Mouse (Mus musculus): ENCODE measurements around the gene Alk. TPM values are rescaled to one million over a fixed set of nuclear protein-coding genes. Genes with fewer than 3 reads are reported as not detected.

Gene Alk
- total and polyA plus RNA-seq, 3 experiments: not detected

DNA sequence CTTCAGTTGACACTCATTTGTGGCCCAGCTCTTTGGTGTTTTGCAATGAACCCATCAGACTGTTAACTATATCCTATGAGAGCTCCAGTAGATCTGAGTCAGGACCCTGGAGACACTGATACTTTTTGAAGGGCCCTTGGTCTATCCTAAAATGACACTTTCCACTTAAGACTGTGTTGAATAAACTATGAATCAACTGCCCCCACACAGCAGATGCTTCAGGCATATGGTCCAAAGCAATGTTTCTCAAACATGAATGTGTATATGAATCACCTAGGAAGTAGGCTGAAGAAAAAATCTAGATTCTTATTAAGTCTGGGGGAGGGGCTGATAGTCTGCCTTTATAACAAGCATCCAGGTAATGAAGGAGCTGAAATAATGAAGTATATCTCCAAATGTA, 189.8 kb downstream of the Alk start:
- Histone ChIP-seq H3K27ac (ENCODE audit: control insufficient read depth, low read depth, low read length) (no peak overlapping the region), H3K27me3 (ENCODE audit: control insufficient read depth in 1 of 2, insufficient read depth in 2 of 2, low read length in 2 of 2) (no peaks in the 10 kb centered on the region), H3K4me1 (ENCODE audit: control insufficient read depth in 1 of 2, insufficient read depth in 2 of 2, low read length in 2 of 2) (no peaks in the 10 kb centered on the region), H3K9ac (ENCODE audit: control insufficient read depth, low read depth, low read length, poor library complexity, severe bottlenecking) (no peak overlapping the region), H3K79me2 (ENCODE audit: control insufficient read depth, insufficient read depth, low read length, poor library complexity) (no peaks in the 10 kb centered on the region), H3K9me3 (replicated peaks; ENCODE audit: insufficient read depth, low read length) (no peaks in the 10 kb centered on the region), H3K4me3 (ENCODE audit: control insufficient read depth in 1 of 2, insufficient read depth in 1 of 2, low read depth in 2 of 2, low read length in 2 of 2) (no peak overlapping the region), H3K36me3 (ENCODE audit: control insufficient read depth in 1 of 2, insufficient read depth in 2 of 2, low read length in 2 of 2) (no peaks in the 10 kb centered on the region)
- TF ChIP-seq RCOR1 (IDR thresholded peaks at IDR 0.05; ENCODE audit: low read depth, low read length) (no peak), CHD1 (IDR thresholded peaks at IDR 0.05; ENCODE audit: low read depth, low read length) (no peak), TCF12 (IDR thresholded peaks at IDR 0.05; ENCODE audit: low read depth, low read length) (no peak), CHD2 (IDR thresholded peaks at IDR 0.05; ENCODE audit: low read length) (no peak), ETS1 (IDR thresholded peaks at IDR 0.05; ENCODE audit: low read depth, low read length) (no peak), BHLHE40 (IDR thresholded peaks at IDR 0.05; ENCODE audit: borderline replicate concordance, low read depth, low read length) (no peak), JUND (IDR thresholded peaks at IDR 0.05; ENCODE audit: low read depth, low read length) (no peak), GATA1 (IDR thresholded peaks at IDR 0.05; ENCODE audit: low read depth, low read length) (no peak), RAD21 (IDR thresholded peaks at IDR 0.05; ENCODE audit: low read depth, low read length) (no peak), KAT2A (conservative IDR thresholded peaks at IDR 0.05; ENCODE audit: low read depth, low read length) (no peak), USF2 (IDR thresholded peaks at IDR 0.05; ENCODE audit: borderline replicate concordance in 1 of 2, insufficient read depth in 1 of 2, low read depth in 1 of 2, low read length in 2 of 2) (no peak)
- no peak for DNase-seq (ENCODE audit: low read depth, low spot score)

DNA sequence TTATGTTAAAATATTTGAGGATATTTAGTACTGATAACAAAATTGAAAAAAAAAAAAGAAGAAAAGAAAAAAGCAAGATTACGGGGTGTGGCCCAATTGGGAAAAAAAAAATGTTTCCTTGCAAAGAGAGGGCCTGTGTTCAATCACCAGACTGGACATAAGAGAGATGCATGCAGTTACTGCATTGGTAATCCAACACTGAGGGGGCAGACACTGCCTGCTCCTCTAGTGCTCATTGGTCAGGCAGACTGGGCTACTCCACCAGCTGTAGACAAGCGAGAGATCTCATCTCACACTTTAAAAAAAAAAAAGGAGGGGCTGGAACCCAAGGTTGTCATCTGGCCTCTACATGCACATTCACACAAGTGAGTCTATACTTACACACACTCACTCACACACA, 199.6 kb downstream of the Alk start:
- no peak overlapping the region for H3K27ac ChIP-seq (ENCODE audit: control insufficient read depth, low read depth, low read length)
- TF ChIP-seq KAT2A (conservative IDR thresholded peaks at IDR 0.05; ENCODE audit: low read depth, low read length) (no peak), USF2 (IDR thresholded peaks at IDR 0.05; ENCODE audit: borderline replicate concordance in 1 of 2, insufficient read depth in 1 of 2, low read depth in 1 of 2, low read length in 2 of 2) (no peak), TCF12 (IDR thresholded peaks at IDR 0.05; ENCODE audit: low read depth, low read length) (no peak), JUND (IDR thresholded peaks at IDR 0.05; ENCODE audit: low read depth, low read length) (no peak), ETS1 (IDR thresholded peaks at IDR 0.05; ENCODE audit: low read depth, low read length) (no peak), ZC3H11A (IDR thresholded peaks at IDR 0.05; ENCODE audit: low read depth, low read length) (no peak), UBTF (IDR thresholded peaks at IDR 0.05; ENCODE audit: borderline replicate concordance, insufficient read depth, low read depth, low read length) (no peak), MAFK (IDR thresholded peaks at IDR 0.05; ENCODE audit: borderline replicate concordance, low read depth, low read length) (no peak), ZNF384 (IDR thresholded peaks at IDR 0.05; ENCODE audit: low read depth, low read length) (no peak), GATA1 (IDR thresholded peaks at IDR 0.05; ENCODE audit: low read depth, low read length) (no peak)
- H3K4me3 ChIP-seq (ENCODE audit: control insufficient read depth in 1 of 2, insufficient read depth in 1 of 2, low read depth in 2 of 2, low read length in 2 of 2): no peak overlapping the region

More for the DNA sequence above, 199.6 kb downstream of the Alk start:
- no peaks in the 10 kb centered on the region for H3K79me2 ChIP-seq (ENCODE audit: control insufficient read depth, insufficient read depth, low read length, poor library complexity)
- H3K27me3 ChIP-seq (ENCODE audit: control insufficient read depth in 1 of 2, insufficient read depth in 2 of 2, low read length in 2 of 2): no peaks in the 10 kb centered on the region
- DNase-seq (ENCODE audit: low read depth, low spot score): no peak
- no peak overlapping the region for H3K9ac ChIP-seq (ENCODE audit: control insufficient read depth, low read depth, low read length, poor library complexity, severe bottlenecking)
- no peaks in the 10 kb centered on the region for H3K36me3 ChIP-seq (ENCODE audit: control insufficient read depth in 1 of 2, insufficient read depth in 2 of 2, low read length in 2 of 2)
- H3K4me1 ChIP-seq (ENCODE audit: control insufficient read depth in 1 of 2, insufficient read depth in 2 of 2, low read length in 2 of 2): no peaks in the 10 kb centered on the region
- H3K9me3 ChIP-seq (replicated peaks; ENCODE audit: insufficient read depth, low read length): no peaks in the 10 kb centered on the region

All from MEL (cell line).